Mouse (Mus musculus): ENCODE results near the gene Napsa. TPM values are rescaled to one million over a fixed set of nuclear protein-coding genes. Genes with fewer than 3 reads are reported as not detected.

The Napsa gene
- polyA plus RNA-seq, 1 experiment from 2014 or later: 3.9 TPM

Small RNAs within 50 kb of the gene (microRNA-seq; reads per million reads assigned to microRNA genes)
- not detected for gene Mir7053

Other genes starting within 250 kb of the Napsa start
- gene Syt3, start 188.3 kb upstream of the Napsa start, polyA plus RNA-seq (2015; fragmentation: Nextera tagmentation; extraction: Ambion mirVana): 0.82 and 1.2 TPM in 2 replicates
- 0.66 and 0.88 TPM in 2 replicates for gene 1700008O03Rik, start 186.6 kb upstream of the Napsa start, polyA plus RNA-seq (2015; fragmentation: Nextera tagmentation; extraction: Ambion mirVana)
- gene Lrrc4b, start 143.4 kb upstream of the Napsa start, polyA plus RNA-seq (2015; fragmentation: Nextera tagmentation; extraction: Ambion mirVana): 0.31 and 0.43 TPM in 2 replicates
- 2.3 and 2.4 TPM in 2 replicates for gene Aspdh, start 107.0 kb upstream of the Napsa start, polyA plus RNA-seq (2015; fragmentation: Nextera tagmentation; extraction: Ambion mirVana)
- gene Josd2, start 104.4 kb upstream of the Napsa start, polyA plus RNA-seq (2015; fragmentation: Nextera tagmentation; extraction: Ambion mirVana): 83.5 and 86.3 TPM in 2 replicates
- gene Emc10, start 75.9 kb upstream of the Napsa start, polyA plus RNA-seq (2015; fragmentation: Nextera tagmentation; extraction: Ambion mirVana): 77.2 and 87.0 TPM in 2 replicates
- 5.9 and 6.2 TPM in 2 replicates for gene Fam71e1, start 75.8 kb upstream of the Napsa start, polyA plus RNA-seq (2015; fragmentation: Nextera tagmentation; extraction: Ambion mirVana)
- gene Mybpc2, start 47.7 kb upstream of the Napsa start, polyA plus RNA-seq (2015; fragmentation: Nextera tagmentation; extraction: Ambion mirVana): 0.38 and 0.45 TPM in 2 replicates
- 0.39 and 0.48 TPM in 2 replicates for gene Spib, start 40.3 kb upstream of the Napsa start, polyA plus RNA-seq (2015; fragmentation: Nextera tagmentation; extraction: Ambion mirVana)
- gene Pold1, start 23.5 kb upstream of the Napsa start, polyA plus RNA-seq (2015; fragmentation: Nextera tagmentation; extraction: Ambion mirVana): 68.5 and 76.4 TPM in 2 replicates
- gene Nr1h2, start 18.4 kb upstream of the Napsa start, polyA plus RNA-seq (2015; fragmentation: Nextera tagmentation; extraction: Ambion mirVana): 79.3 and 83.3 TPM in 2 replicates
- 0.20 and 0.22 TPM in 2 replicates for gene Kcnc3, start 18.3 kb downstream of the Napsa start, polyA plus RNA-seq (2015; fragmentation: Nextera tagmentation; extraction: Ambion mirVana)
- 70.3 and 81.3 TPM in 2 replicates for gene Myh14, start 98.5 kb downstream of the Napsa start, polyA plus RNA-seq (2015; fragmentation: Nextera tagmentation; extraction: Ambion mirVana)
- not detected in 2 replicates for gene Izumo2, start 136.4 kb downstream of the Napsa start, polyA plus RNA-seq (2015; fragmentation: Nextera tagmentation; extraction: Ambion mirVana)
- gene Vrk3, start 176.0 kb downstream of the Napsa start, polyA plus RNA-seq (2015; fragmentation: Nextera tagmentation; extraction: Ambion mirVana): 47.3 and 48.5 TPM in 2 replicates
- gene Zfp473, start 178.7 kb downstream of the Napsa start, polyA plus RNA-seq (2015; fragmentation: Nextera tagmentation; extraction: Ambion mirVana): 1.8 and 2.0 TPM in 2 replicates
- 78.7 and 87.8 TPM in 2 replicates for gene Nup62, start 243.7 kb downstream of the Napsa start, polyA plus RNA-seq (2015; fragmentation: Nextera tagmentation; extraction: Ambion mirVana)
- gene Il4i1, start 244.0 kb downstream of the Napsa start, polyA plus RNA-seq (2015; fragmentation: Nextera tagmentation; extraction: Ambion mirVana): 1.5 and 1.8 TPM in 2 replicates
- 4.9 and 5.5 TPM in 2 replicates for gene Atf5, start 244.3 kb downstream of the Napsa start, polyA plus RNA-seq (2015; fragmentation: Nextera tagmentation; extraction: Ambion mirVana)

Data from intestine, embryonic 16.5 days (tissue).